Mouse (Mus musculus) hindlimb bud, embryonic 11.5 days (tissue): ENCODE measurements around the gene Tmem94.

Source experiments
- DNase-seq: peaks from one replicate; pipeline ENCODE4 v3.0.0-alpha.2; 2012; ENCODE audit warnings: low read depth, low spot score; ENCODE audit errors: extremely low spot score

Tmem94 gene

GRCm38 (mm10) chr11:115765607-115766141 lies 441 bp downstream of the Tmem94 start:
- DNase-seq, result no peak

GRCm38 (mm10) chr11:115766356-115766943 lies 1.2 kb downstream of the Tmem94 start:
- no peak for DNase-seq

GRCm38 (mm10) chr11:115766981-115767380 lies 1.7 kb downstream of the Tmem94 start:
- DNase-seq, result no peak

- no peak for DNase-seq
These were observed 3.7 kb downstream of the Tmem94 start for GRCm38 (mm10) chr11:115768896-115769295.

GRCm38 (mm10) chr11:115774653-115775052 lies 9.4 kb downstream of the Tmem94 start:
- no peak for DNase-seq

- DNase-seq, result no peak
These were observed 10.8 kb downstream of the Tmem94 start for GRCm38 (mm10) chr11:115775821-115776665.

- DNase-seq, result no peak
These were observed 11.7 kb downstream of the Tmem94 start for GRCm38 (mm10) chr11:115776954-115777353.

- no peak for DNase-seq
These were observed 12.5 kb downstream of the Tmem94 start for GRCm38 (mm10) chr11:115777487-115778335.

GRCm38 (mm10) chr11:115779038-115779571 lies 13.9 kb downstream of the Tmem94 start:
- no peak for DNase-seq

GRCm38 (mm10) chr11:115780141-115781070 lies 15.2 kb downstream of the Tmem94 start:
- DNase-seq, result no peak

GRCm38 (mm10) chr11:115786473-115786872 lies 21.2 kb downstream of the Tmem94 start:
- no peak for DNase-seq

GRCm38 (mm10) chr11:115789787-115790186 lies 24.6 kb downstream of the Tmem94 start:
- DNase-seq, result no peak

- no peak for DNase-seq
These were observed 26.7 kb downstream of the Tmem94 start for GRCm38 (mm10) chr11:115791919-115792318.

- no peak for DNase-seq
These were observed 27.1 kb downstream of the Tmem94 start for GRCm38 (mm10) chr11:115792353-115792752.

- no peak for DNase-seq
These were observed 31.7 kb downstream of the Tmem94 start for GRCm38 (mm10) chr11:115796898-115797297.

GRCm38 (mm10) chr11:115797665-115798064 lies 32.4 kb downstream of the Tmem94 start:
- no peak for DNase-seq

GRCm38 (mm10) chr11:115800981-115801380 lies 35.7 kb downstream of the Tmem94 start:
- no peak for DNase-seq

- no peak for DNase-seq
These were observed 38.0 kb downstream of the Tmem94 start for GRCm38 (mm10) chr11:115803072-115803709.

GRCm38 (mm10) chr11:115805005-115805404 lies 39.8 kb downstream of the Tmem94 start:
- no peak for DNase-seq
